Mouse (Mus musculus) C2C12 (cell line): ENCODE measurements around the gene Tgfb1i1.

Source experiments
- CEBPB ChIP-seq: IDR thresholded peaks from one replicate; pipeline ENCODE4 v1.6.1; 2011; ENCODE audit warnings: low read depth, mild to moderate bottlenecking, control low read depth, moderate library complexity
- CTCF ChIP-seq: IDR thresholded peaks from one replicate; pipeline ENCODE4 v1.5.1; 2011; ENCODE audit not compliant: control insufficient read depth, insufficient read depth, insufficient read length
- MAX ChIP-seq: IDR thresholded peaks from one replicate; pipeline ENCODE4 v1.6.1; 2011; ENCODE audit warnings: mild to moderate bottlenecking, control low read depth
- MYOG ChIP-seq: IDR thresholded peaks from one replicate; pipeline ENCODE4 v1.6.1; 2011; ENCODE audit not compliant: control insufficient read depth, insufficient read length; ENCODE audit errors: extremely low read depth
- USF1 ChIP-seq: IDR thresholded peaks from one replicate; pipeline ENCODE4 v1.6.1; 2011; ENCODE audit warnings: low read depth, mild to moderate bottlenecking, control low read depth, moderate library complexity

DNA sequence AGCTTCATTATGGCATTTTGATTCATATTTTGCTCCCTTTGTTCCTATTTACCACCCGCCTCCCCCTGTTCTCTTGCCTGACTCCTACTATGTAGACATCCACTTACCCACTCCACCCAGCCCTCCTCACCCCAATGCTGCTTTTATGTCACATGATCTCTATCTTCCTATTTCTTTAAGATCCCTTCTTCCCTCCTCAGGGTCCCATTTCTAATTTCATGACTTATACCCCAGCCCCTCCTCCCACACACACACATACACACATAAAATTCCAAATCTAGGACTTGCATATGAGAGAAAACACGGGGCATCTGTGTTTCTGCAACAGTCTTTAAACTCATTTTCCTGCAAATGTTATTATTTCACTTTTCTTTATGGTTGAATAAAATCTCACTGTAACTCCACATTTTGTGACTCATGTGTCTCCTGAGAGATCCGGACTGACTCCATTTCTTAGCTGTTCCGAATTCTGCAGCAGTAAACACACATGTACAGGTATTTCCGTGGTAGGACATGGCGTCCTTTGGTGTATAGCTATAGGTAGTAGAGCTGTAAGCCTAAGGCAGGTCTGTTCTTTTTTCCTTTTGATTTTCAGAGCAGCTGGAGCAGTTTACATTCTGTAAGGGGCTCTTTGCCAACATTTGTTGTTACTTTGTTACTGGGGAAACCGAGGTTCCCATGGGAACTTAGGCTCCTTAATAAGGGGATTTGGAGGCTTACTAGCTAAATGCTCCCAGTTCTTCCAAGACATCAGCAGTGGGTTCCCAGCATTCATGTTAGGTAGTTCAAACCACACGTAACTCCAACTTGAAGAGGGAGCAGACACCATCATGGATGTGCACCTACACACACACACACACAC, 52.1 kb downstream of the Tgfb1i1 start:
- TF ChIP-seq USF1 (no peak), CTCF (no peak), CEBPB (no peak), MYOG (no peak), MAX (no peak)
